Mouse (Mus musculus): ENCODE measurements at regions not wholly inside any gene's neighbourhood (a gene's known extent, or its start where the extent isn't known, plus 50 kb on each side); places are given as distances from the start of the nearest gene placed in this dataset.

DNA sequence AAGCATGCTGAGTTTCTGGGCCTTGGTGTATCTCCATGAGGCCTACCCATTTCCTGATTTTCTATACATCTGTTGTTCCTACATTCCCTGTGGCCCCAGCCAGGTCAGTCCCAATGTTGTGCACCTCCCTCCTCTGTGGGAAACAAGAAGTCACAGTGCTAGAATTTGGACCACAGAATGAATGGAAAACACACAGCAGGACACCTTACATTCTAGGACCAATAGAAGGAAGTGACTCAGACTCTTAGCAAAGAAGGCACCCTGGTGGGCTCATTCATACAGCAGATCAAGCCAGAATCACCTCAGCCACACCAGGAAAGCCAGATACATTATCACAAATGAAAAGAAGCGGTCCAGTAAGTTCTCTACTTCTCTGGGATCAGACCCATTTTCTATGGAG lies 394.2 kb upstream of the Hs6st1 start:
- no peak for TF ChIP-seq POLR2A (IDR thresholded peaks at IDR 0.05; ENCODE audit: borderline replicate concordance, insufficient read depth, low read length)
- no peak for TF ChIP-seq CTCF (IDR thresholded peaks at IDR 0.05; ENCODE audit: borderline replicate concordance, insufficient read depth, low read depth, low read length)
